Mouse (Mus musculus) olfactory bulb, adult 2 months (tissue): Measurements from ENCODE around the gene Gm4792.

ENCODE experiments used
- CTCF ChIP-seq: fragments of 200-500 bp; IDR thresholded peaks from 2 replicates; pipeline ENCODE4 v1.5.1; 2012; ENCODE audit warnings: low read depth, mild to moderate bottlenecking, low read length, moderate library complexity; ENCODE audit not compliant: insufficient read depth
- POLR2A ChIP-seq: fragments of 200-500 bp; IDR thresholded peaks from 2 replicates; pipeline ENCODE4 v1.6.1; 2012; ENCODE audit warnings: mild to moderate bottlenecking, low read depth, low read length, moderate library complexity; ENCODE audit not compliant: insufficient read depth

GRCm38 (mm10) chr10:94263211-94263610 lies 35.3 kb downstream of the Gm4792 start:
- TF ChIP-seq CTCF (no peak), POLR2A (no peak)
